Mouse (Mus musculus) forebrain, embryonic 10.5 days (tissue): Measurements from ENCODE around the gene Fmod. TPM values are rescaled to one million over a fixed set of nuclear protein-coding genes. Genes with fewer than 3 reads are reported as not detected.
A peak's percentile ranks its signal among the peaks of the same experiment; 100 is the strongest.

ENCODE experiments used
- DNase-seq: peaks from one replicate; pipeline ENCODE4 v3.0.0-alpha.2; 2017; ENCODE audit warnings: low spot score; ENCODE audit errors: extremely low spot score
- H3K27ac ChIP-seq: fragments of 300-500 bp; sonication (generic); 2 replicates; pipeline ENCODE4 v1.5.1; 2016; ENCODE audit warnings: mild to moderate bottlenecking
- H3K27me3 ChIP-seq: fragments of 300-500 bp; sonication (generic); 2 replicates; pipeline ENCODE4 v1.6.1; 2016; ENCODE audit warnings: mild to moderate bottlenecking; ENCODE audit not compliant: poor library complexity, severe bottlenecking
- H3K36me3 ChIP-seq: fragments of 300-500 bp; sonication (generic); replicated peaks from 2 replicates; pipeline ENCODE4 v1.6.1; 2016; ENCODE audit warnings: mild to moderate bottlenecking, moderate library complexity
- H3K4me1 ChIP-seq: fragments of 300-500 bp; sonication (generic); 2 replicates; pipeline ENCODE4 v1.6.1; 2016
- H3K4me3 ChIP-seq: fragments of 300-500 bp; sonication (generic); 2 replicates; pipeline ENCODE4 v1.5.1; 2016; ENCODE audit warnings: mild to moderate bottlenecking, moderate library complexity
- H3K9me3 ChIP-seq: fragments of 300-500 bp; sonication (generic); 2 replicates; pipeline ENCODE4 v1.6.1; 2016; ENCODE audit warnings: mild to moderate bottlenecking, moderate library complexity
- WGBS: fragments of 180-500 bp; shearing (Covaris S2); methylation state at CpG from one replicate; pipeline ENCODE4 v1.1.7; 2016; 5-methylcytosine and 5-hydroxymethylcytosine counted together
- polyA plus RNA-seq: library from polyadenylated mRNA; unstranded; fragments of >200 nt; fragmentation: Nextera tagmentation; extraction: Ambion mirVana; gene quantifications from 2 replicates; pipeline ENCODE4 v1.2.1, GENCODE M21; 2016

Fmod gene
- polyA plus RNA-seq, 1 experiment from 2014 or later: 1.3 TPM

DNA sequence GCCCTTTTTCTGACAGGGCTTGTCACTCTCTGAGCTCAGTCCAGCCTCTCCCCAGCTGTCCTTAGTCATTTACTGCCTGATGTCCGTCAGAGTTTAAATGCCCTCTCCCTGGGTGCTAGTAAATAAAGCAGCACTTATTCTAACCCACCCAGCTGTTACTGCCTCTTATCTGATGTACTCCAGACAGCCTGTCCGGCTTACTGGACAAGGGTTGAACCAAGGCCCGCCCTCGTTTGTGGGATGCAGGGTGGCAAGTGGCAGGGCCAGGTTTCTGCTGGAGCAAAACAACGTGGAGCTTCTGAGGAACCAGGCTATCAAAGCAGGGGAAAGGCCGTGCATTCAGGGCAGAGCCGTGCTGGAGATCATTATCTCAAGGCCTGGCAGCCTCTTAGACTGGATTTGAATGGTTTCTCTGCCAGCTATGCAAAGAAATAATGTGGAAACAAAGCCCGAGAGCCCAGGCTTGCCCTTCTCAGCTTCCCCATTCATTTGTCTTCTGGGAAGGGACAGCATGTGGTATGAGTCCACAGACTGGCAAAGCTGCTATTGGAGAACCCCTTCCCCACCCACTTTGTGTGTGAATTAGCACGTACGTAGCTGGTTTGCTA, 34.5 kb downstream of the Fmod start:
- no peak for DNase-seq
- no peak overlapping the region; the same call in 1 of the 2 replicates for H3K4me3 ChIP-seq
- no peaks in the 10 kb centered on the region for H3K9me3 ChIP-seq
- no peaks in the 10 kb centered on the region; the same call in 1 of the 2 replicates for H3K27me3 ChIP-seq
- peaks cover 25% of the 10 kb centered on the region for H3K36me3 ChIP-seq
- peak overlapping the region; percentile 85 for H3K27ac ChIP-seq
- peaks cover 88% of the 10 kb centered on the region for H3K4me1 ChIP-seq
- 38% methylated on average over 10 of the region's 10 CpGs for whole genome bisulfite sequencing

DNA sequence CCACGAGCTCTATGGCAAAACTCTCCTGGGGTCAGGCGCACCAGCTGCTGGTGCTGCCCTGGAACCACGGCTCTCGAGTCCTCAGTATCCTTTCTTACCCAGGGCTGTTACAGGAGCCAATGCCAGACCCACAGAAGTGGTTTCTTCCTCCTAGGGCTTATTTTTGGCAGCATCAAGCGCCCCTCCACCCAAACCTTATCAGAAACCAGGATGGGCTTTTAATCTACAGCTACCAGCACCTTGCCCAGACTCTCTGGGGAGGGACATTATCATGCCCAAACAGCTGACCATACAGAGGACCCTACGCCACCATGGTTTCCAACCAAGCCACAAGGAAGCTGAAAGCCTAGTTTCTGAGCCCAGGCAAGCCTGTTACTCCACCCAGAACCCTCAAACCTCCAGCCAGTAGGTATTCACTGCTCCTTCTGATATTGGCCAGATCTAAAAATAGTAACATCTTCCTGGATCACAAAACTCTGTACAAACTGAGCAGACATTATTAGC, 36.1 kb downstream of the Fmod start:
- no peak for DNase-seq
- H3K4me3 ChIP-seq: peak overlapping the region; percentile 1; the same call in 1 of the 2 replicates
- H3K9me3 ChIP-seq: no peaks in the 10 kb centered on the region
- peaks cover 33% of the 10 kb centered on the region for H3K36me3 ChIP-seq
- peaks cover 88% of the 10 kb centered on the region for H3K4me1 ChIP-seq
- WGBS: 85% methylated on average over 6 of the region's 6 CpGs
- H3K27ac ChIP-seq: peak overlapping the region; percentile 85
- no peaks in the 10 kb centered on the region; the same call in 1 of the 2 replicates for H3K27me3 ChIP-seq

DNA sequence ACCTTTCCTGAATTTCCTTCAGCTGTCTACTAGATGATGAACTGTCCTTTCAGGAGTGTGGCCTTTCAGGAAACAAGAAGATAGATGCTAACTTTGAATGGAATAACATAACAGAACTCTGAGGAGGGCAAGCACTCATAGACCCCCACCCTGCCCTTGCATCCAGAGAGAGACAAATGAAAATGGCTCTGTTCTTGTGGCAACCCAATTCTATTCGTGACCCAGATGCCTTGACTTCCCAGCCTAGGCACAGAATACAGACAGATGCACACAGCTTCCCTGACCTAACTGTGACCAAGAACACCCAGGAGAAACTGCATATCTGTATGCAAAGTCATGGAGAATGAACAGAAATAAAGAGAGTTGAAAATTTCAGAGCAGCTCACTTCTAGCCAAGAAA, 36.6 kb downstream of the Fmod start:
- peaks cover 33% of the 10 kb centered on the region for H3K36me3 ChIP-seq
- H3K27ac ChIP-seq: peak overlapping the region; percentile 85
- H3K4me3 ChIP-seq: no peak overlapping the region
- DNase-seq: no peak
- H3K9me3 ChIP-seq: no peaks in the 10 kb centered on the region
- 86% methylated on average over 1 of the region's 1 CpGs for WGBS
- no peaks in the 10 kb centered on the region; the same call in 1 of the 2 replicates for H3K27me3 ChIP-seq
- peaks cover 90% of the 10 kb centered on the region for H3K4me1 ChIP-seq

DNA sequence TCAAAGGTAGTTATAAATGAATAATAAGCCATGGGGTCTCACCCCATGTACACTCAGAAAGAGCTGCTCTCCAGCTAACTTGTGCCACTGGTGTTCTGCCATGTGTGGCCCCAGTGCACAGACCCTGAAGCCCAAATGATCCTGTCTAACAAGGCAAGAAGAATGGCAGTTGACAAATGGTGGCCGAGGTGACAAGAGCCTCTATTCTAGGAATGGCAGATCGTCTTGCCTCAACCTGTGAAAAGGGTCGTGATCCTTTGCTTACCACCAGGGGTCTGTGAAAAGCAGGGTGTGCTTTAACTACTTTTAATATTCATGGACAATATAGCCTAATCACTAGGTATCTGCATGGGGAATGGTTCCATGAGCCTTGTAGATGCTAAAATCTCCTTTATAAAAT, 37.1 kb downstream of the Fmod start:
- Histone ChIP-seq H3K9me3 (no peaks in the 10 kb centered on the region), H3K4me1 (peaks cover 95% of the 10 kb centered on the region), H3K4me3 (no peak overlapping the region), H3K27ac (0 out of 2 replicates have a peak overlapping the region, but pooled peaks have one; percentile 0), H3K36me3 (peaks cover 33% of the 10 kb centered on the region), H3K27me3 (no peaks in the 10 kb centered on the region; the same call in 1 of the 2 replicates)
- DNase-seq: no peak
- 66% methylated on average over 3 of the region's 3 CpGs for WGBS

DNA sequence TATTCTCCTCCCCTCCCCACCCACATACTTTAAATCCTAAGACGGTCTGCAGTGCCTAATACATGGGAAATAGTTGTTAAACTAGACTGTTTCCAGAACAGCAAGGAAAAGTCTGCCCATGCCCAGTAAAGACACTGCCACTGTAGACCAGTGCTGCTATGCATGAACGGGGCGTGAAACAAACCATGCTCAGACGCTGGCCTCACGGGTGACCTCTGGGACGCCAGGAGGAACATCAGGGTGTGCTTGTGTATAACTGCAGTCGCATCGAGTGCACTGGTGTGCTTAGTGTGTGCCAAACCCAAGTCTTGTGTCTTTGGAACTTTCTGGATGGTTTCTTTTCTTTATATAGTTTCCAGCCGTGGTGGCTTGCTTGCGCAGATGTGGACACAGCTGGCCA, 37.6 kb downstream of the Fmod start:
- DNase-seq: no peak
- Histone ChIP-seq H3K27me3 (no peaks in the 10 kb centered on the region; the same call in 1 of the 2 replicates), H3K9me3 (no peaks in the 10 kb centered on the region), H3K27ac (no peak overlapping the region), H3K4me3 (no peak overlapping the region), H3K4me1 (peaks cover 97% of the 10 kb centered on the region), H3K36me3 (peaks cover 33% of the 10 kb centered on the region)
- WGBS: 92% methylated on average over 10 of the region's 10 CpGs

DNA sequence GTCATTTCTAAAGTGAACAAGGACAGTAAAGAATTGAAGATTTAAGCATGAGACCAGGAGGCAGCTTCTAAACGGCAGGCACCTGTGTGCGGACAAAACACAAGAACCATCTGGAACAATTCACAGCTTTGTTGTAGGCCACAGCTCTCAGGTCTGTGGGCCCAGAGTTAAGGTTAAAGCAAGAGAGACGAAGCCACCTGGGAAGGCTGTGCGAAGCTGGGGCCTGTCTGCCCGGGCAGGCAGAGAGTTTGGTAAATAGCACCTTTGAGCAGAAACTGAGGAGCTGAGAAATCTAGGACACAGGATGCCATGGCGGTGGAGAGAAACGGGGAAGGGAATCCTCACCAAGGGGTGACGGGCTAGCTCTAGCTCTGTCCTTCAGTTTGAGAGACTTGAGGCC, 38.5 kb downstream of the Fmod start:
- Histone ChIP-seq H3K4me3 (peak overlapping the region; percentile 75; the same call in 1 of the 2 replicates), H3K9me3 (no peaks in the 10 kb centered on the region), H3K4me1 (peaks cover 97% of the 10 kb centered on the region), H3K27ac (peak overlapping the region; percentile 89; the same call in 1 of the 2 replicates), H3K27me3 (no peaks in the 10 kb centered on the region), H3K36me3 (peaks cover 33% of the 10 kb centered on the region)
- WGBS: 93% methylated on average over 8 of the region's 8 CpGs
- no peak for DNase-seq

DNA sequence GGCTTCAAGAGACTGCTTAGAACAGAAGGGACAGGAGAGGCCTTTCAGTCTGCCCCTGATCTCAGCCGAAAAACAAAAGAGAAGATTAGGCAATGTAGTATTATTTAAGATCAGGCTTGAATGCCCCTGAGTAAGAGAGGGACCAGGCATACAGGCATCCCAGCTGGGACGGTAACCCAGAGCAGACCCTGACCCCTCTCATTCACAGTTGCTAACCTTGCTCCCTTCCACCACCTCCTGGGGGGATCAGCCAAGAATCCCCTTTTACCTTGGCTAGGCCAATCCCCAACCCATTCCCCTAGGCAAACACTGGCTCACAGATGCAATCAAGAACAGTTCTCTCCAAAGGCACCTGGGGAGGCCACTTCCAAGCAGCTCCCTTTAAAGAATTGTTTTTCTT, 39.7 kb downstream of the Fmod start:
- H3K4me1 ChIP-seq: peaks cover 85% of the 10 kb centered on the region
- no peaks in the 10 kb centered on the region for H3K9me3 ChIP-seq
- 16% methylated on average over 2 of the region's 2 CpGs for WGBS
- H3K4me3 ChIP-seq: peak overlapping the region; percentile 75
- no peaks in the 10 kb centered on the region for H3K27me3 ChIP-seq
- H3K27ac ChIP-seq: peak overlapping the region; percentile 89
- peaks cover 33% of the 10 kb centered on the region for H3K36me3 ChIP-seq
- no peak for DNase-seq

DNA sequence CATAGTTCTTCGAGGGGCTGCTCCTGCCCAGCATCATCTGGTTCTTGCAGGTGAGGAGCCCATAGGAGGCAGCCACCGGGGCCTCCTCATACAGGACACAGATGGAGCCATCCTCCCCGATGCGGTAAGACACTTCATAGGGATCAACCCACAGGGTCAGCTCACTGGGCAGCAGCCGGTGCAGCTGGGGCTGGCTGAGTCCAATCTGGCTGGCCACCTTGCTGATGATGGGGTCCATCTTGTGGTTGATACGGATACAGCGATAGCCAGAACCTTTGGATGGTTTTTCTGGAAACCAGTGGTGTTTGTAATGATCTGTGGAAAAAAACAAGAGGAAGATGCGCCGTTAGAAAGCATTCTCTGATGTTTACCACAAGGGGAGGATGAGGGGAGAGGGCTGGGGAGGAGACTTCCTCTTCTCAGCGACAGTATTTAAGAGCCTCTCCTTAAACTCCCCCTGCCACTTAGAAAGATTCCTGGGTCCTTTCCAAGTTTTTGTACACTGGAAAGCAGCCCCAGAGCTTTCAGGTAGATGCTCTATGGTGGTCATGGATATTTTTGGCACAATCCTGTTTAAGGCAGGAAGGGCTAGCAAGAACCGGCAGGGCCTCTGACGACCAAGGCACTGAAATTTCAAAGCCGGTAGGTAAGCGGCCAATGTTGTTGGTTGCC, 40.5 kb downstream of the Fmod start:
- WGBS: 50% methylated on average over 14 of the region's 14 CpGs
- no peaks in the 10 kb centered on the region for H3K9me3 ChIP-seq
- H3K27ac ChIP-seq: peak overlapping the region; percentile 89
- H3K4me1 ChIP-seq: peaks cover 78% of the 10 kb centered on the region
- H3K36me3 ChIP-seq: peaks cover 33% of the 10 kb centered on the region
- H3K4me3 ChIP-seq: peak overlapping the region; percentile 75
- no peak for DNase-seq
- H3K27me3 ChIP-seq: no peaks in the 10 kb centered on the region

DNA sequence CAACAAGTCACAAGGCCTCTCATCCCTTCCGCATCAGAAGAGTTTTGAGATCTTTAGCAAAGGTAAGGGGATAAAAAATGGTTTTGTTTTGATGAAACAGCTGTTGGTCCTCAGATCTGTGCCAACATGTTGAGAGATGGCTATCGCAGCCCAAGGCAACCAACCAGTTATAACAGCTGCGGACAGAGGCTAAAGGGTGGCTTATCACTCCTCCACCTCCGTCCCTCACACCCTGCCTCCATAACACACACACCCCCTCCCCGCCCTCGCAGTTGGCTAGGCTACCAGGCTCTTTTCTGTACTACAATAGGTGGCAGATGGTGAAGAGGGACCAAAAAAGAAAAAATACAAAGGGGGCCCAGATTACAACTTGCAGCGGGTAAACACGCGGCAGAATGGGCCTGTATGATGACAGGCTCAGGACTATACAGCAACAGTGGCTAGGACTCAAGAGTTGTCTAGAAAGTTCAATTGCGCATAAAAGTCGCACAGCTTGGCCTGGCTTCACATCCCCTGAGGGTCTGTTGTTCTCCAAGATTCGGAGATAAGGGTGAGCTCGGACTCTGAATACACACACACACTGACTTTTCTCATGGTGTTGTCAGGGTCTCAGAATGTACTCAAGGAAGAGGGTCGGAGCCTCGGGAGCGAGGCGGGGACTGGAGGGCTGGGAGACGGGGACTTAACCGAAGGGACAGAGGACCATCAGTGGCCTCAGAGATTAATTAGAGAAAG, 41.2 kb downstream of the Fmod start:
- 14% methylated on average over 19 of the region's 19 CpGs for WGBS
- DNase-seq: no peak
- Histone ChIP-seq H3K27ac (peak overlapping the region; percentile 89), H3K4me1 (peaks cover 78% of the 10 kb centered on the region), H3K27me3 (no peaks in the 10 kb centered on the region), H3K36me3 (peaks cover 33% of the 10 kb centered on the region), H3K9me3 (no peaks in the 10 kb centered on the region), H3K4me3 (peak overlapping the region; percentile 75)

DNA sequence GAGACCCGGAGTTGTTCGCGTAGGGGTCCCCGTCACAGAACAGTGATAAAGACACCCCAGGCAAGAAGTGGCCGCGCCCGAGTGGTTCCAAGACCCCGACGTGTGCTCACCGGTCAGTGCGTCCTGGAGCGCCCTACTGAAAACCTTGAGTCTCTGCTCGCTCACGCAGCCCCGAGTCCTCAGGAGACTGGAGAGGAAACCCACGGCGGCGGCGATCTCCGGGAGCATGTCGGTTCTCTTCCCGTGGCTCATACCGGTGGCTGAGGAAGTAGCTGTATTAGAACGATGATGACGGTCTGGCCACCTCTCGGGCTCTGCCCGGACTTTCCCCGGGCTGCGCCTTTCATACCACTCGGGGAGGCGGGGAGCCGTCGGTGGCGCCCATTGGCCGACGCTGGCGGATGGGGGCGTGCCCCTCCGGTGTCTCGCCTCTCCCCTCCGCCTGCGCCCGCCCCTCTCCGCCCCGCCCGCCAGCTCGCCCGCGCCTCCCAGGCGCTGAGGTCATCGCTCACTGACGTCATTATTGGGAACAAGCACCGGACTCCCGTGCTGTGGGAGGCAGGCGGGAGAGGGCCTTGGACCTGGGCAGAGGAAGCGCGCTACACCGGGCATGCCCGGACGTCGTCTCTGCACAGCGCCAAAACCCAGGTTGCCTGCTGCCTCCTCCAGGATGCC, 41.9 kb downstream of the Fmod start, which contains the start of gene Btg2:
Btg2 (minus strand) TSS at position 319 of the 675 bp plus-strand sequence.
- Histone ChIP-seq H3K36me3 (peaks cover 33% of the 10 kb centered on the region), H3K9me3 (no peaks in the 10 kb centered on the region), H3K4me3 (peak within 1 kb of the TSS; percentile 75), H3K27ac (peak within 1 kb of the TSS; percentile 89), H3K4me1 (peaks cover 73% of the 10 kb centered on the region), H3K27me3 (no peaks in the 10 kb centered on the region)
- under 1% methylated on average over 59 of the region's 62 CpGs for WGBS
- peak; percentile 98 for DNase-seq

DNA sequence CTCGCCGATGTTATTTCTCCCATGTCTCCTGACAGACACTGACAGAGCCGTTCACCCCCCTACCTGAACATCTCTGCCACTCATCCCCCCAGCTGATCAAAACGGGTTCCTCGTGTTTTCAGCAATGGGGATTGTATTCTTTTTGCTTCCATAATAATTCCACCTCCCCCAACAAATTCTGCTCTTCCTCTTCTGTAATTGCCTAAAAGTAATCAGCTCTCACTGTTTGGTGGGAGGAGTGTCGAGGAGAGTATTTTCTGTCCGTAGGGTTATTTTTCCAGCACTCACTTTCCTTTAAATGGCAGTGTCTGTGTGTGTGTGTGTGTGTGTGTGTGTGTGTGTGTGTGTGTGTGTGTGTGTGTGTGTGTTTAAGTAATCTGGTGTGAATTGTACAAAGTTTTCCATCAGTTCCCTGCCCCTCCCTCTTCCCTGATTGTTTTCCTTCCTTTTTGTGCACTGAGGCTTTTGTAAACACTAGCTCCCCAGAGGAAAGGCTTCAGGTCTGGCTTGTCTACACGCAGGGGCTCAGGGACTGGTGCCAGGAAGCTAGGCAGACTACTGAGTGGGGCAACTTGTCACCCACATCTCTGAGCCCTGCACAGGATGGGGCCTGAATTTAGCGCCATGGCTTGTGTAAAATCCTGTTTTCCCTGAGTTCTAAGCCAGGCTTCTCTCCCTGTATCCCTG, 42.6 kb downstream of the Fmod start:
- DNase-seq: no peak
- H3K27me3 ChIP-seq: no peaks in the 10 kb centered on the region
- WGBS: 6% methylated on average over 9 of the region's 9 CpGs
- peak overlapping the region; percentile 75 for H3K4me3 ChIP-seq
- peak overlapping the region; percentile 89 for H3K27ac ChIP-seq
- no peaks in the 10 kb centered on the region for H3K9me3 ChIP-seq
- peaks cover 66% of the 10 kb centered on the region for H3K4me1 ChIP-seq
- peaks cover 27% of the 10 kb centered on the region for H3K36me3 ChIP-seq

DNA sequence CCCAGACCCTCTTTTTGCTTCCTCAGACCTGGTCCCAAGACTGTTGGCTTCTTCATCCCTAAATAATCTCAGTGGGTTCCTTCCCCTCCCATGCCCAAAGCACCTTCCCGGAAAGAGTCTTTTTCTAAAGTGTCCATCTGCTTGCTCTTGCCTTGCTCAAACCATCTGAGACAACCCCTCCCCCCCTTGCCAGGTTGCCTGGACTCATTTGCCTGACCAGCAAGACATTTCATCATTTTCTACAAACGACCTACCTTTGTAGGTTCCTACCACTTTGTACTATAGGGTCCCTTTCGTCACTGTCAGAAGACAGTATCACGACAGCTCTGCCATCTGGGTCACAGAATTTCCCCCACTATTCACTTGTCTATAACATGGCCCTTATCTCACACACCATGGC, 43.4 kb downstream of the Fmod start:
- no peaks in the 10 kb centered on the region for H3K9me3 ChIP-seq
- no peaks in the 10 kb centered on the region for H3K27me3 ChIP-seq
- H3K4me1 ChIP-seq: peaks cover 58% of the 10 kb centered on the region
- 84% methylated on average over 4 of the region's 4 CpGs for WGBS
- H3K27ac ChIP-seq: peak overlapping the region; percentile 89
- H3K36me3 ChIP-seq: peaks cover 19% of the 10 kb centered on the region
- no peak overlapping the region for H3K4me3 ChIP-seq
- DNase-seq: no peak
